Mouse (Mus musculus): ENCODE results near the gene Tubal3.

Tubal3 gene

GRCm38 (mm10) chr13:3924483-3924882 is 6.4 kb downstream of the Tubal3 start:
- no peak for DNase-seq (ENCODE audit: low spot score)

GRCm38 (mm10) chr13:3925632-3926031 is 7.6 kb downstream of the Tubal3 start:
- no peak for DNase-seq (ENCODE audit: low spot score)

GRCm38 (mm10) chr13:3926046-3926445 is 8.0 kb downstream of the Tubal3 start:
- no peak for DNase-seq (ENCODE audit: low spot score)

- DNase-seq (ENCODE audit: low spot score): no peak
These were observed 26.6 kb downstream of the Tubal3 start for GRCm38 (mm10) chr13:3944699-3945098.

- DNase-seq (ENCODE audit: low spot score): no peak
These were observed 27.2 kb downstream of the Tubal3 start, which contains the start of gene Ucn3 for GRCm38 (mm10) chr13:3945249-3945648. Ucn3 (minus strand) TSS chr13:3945349.

GRCm38 (mm10) chr13:3947267-3947666 is 29.2 kb downstream of the Tubal3 start:
- no peak for DNase-seq (ENCODE audit: low spot score)

GRCm38 (mm10) chr13:3949477-3949876 is 31.4 kb downstream of the Tubal3 start:
- no peak for DNase-seq (ENCODE audit: low spot score)

- DNase-seq (ENCODE audit: low spot score): peak; percentile 22
These were observed 33.3 kb downstream of the Tubal3 start for GRCm38 (mm10) chr13:3951198-3951914.

GRCm38 (mm10) chr13:3968849-3969248 is 50.8 kb downstream of the Tubal3 start:
- DNase-seq (ENCODE audit: low spot score): no peak
